Mouse (Mus musculus) Patski (cell line): ENCODE measurements around the gene Sys1. TPM values are rescaled to one million over a fixed set of nuclear protein-coding genes. Genes with fewer than 3 reads are reported as not detected.

Experiments used
- ATAC-seq: fragments of 100-300 bp; one replicate; pipeline ENCODE4 v1.8.0; 2021
- CTCF ChIA-PET: fragments of 350-600 bp; sonication (Branson Sonifier 250); formaldehyde crosslinking; loops from one replicate; lab custom pipeline; 2022; ENCODE audit warnings: inconsistent platforms; lab: Charles Lee
- POLR2A ChIA-PET: fragments of 350-600 bp; sonication (Branson Sonifier 250); formaldehyde crosslinking; loops from one replicate; lab custom pipeline; 2022; ENCODE audit warnings: antibody characterized with exemption, inconsistent platforms; lab: Charles Lee
- DNase-seq: peaks from one replicate; pipeline ENCODE4 v3.0.0-alpha.2; 2011; ENCODE audit warnings: low read depth, low spot score
- H3K27me3 ChIP-seq: fragments of 371-371 bp; one replicate; pipeline ENCODE4 v1.5.1; 2021
- CTCF ChIP-seq: fragments of 100-300 bp; IDR thresholded peaks from one replicate; pipeline ENCODE4 v1.5.1; 2021
- in situ Hi-C: fragments of 300-500 bp; cut with MboI; formaldehyde crosslinking; loops from 3 replicates; pipeline ENCODE4 v1.11.1; 2018; ENCODE audit warnings: low pct_unique_long_range_greater_than_20kb, mixed read lengths
- polyA plus RNA-seq: library from polyadenylated mRNA; unstranded; gene quantifications from one replicate; pipeline ENCODE4 v1.2.3, GENCODE M21; 2021

Sys1 gene
- polyA plus RNA-seq, 1 experiment from 2014 or later, result 55.1 TPM

DNA sequence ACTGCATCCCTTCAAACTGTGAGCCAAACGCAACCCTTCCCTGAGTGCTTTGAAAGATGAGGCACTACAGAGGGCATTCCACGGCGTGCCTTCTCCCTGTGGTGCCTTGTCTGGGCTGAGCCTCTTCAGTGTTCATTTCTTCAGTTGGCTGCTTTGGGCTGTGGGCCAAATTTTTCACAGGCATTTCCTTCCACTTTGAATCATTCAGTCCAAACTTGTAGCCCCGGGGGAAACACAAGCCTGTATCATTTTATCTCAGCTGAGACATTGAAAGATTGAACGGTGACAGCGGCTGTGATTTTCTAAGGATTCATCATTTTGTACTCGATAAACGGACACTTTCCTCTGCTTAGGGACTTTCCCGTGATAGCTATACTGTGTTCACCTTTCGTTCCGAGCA, 59.8 kb downstream of the Sys1 start:
- CTCF ChIA-PET, result interaction anchor here (1.4 kb wide), 1 partner anchor 60 kb away, joined by 3 read pairs; no protein-coding TSS in a partner anchor
- TF ChIP-seq CTCF, result no peak
- ATAC-seq, result no peak
- no peak for DNase-seq
- in situ Hi-C loops, result loop anchor here (5.0 kb wide), 2 partner anchors 54 to 99 kb away; partner anchors contain the start of gene Gm20458
- no peaks in the 10 kb centered on the region for H3K27me3 ChIP-seq
- POLR2A ChIA-PET, result no interaction called here

DNA sequence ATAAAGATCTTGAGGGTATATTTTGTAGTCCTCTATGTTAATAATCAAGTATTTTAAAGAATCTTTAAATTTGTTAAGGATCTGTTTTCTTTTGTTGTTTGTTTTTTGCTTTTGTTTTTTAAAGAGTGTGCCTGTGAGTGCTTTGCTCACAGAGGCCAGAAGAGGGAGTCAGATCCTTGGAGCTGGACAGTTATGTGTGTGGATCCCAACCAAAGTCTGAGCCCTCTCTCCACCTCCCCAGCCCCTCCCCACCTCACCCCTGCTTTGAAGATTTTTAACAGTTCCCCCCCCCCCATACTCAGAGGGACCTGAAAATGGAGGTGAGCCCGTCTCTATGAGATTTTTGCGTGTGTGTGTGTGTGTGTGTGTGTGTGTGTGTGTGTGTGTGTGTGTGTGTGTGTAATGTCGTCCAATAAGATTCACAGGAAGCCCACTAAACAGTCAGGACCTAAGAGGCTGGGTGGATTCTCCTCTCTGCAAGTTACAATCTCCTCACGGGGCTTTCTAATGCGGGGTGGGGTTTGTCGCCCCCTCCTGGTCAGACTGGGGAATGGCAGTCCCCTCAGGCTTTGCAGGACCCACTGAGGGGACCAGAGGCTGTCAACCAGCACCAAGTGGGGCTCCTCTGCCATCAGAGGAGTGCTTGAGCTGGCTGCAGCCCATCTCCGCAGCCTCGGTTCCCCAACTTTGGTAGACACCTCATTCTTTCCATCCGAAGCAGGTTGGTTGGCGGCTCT, 60.9 kb downstream of the Sys1 start:
- no peak for TF ChIP-seq CTCF
- CTCF ChIA-PET, result interaction anchor here (0.7 to 2.6 kb wide), 22 partner anchors 11 to 428 kb away, joined by 3 to 19 read pairs (median 4); partner anchors contain the start of genes Dbndd2, Gm20458 and Sys1
- ATAC-seq, result no peak

DNA sequence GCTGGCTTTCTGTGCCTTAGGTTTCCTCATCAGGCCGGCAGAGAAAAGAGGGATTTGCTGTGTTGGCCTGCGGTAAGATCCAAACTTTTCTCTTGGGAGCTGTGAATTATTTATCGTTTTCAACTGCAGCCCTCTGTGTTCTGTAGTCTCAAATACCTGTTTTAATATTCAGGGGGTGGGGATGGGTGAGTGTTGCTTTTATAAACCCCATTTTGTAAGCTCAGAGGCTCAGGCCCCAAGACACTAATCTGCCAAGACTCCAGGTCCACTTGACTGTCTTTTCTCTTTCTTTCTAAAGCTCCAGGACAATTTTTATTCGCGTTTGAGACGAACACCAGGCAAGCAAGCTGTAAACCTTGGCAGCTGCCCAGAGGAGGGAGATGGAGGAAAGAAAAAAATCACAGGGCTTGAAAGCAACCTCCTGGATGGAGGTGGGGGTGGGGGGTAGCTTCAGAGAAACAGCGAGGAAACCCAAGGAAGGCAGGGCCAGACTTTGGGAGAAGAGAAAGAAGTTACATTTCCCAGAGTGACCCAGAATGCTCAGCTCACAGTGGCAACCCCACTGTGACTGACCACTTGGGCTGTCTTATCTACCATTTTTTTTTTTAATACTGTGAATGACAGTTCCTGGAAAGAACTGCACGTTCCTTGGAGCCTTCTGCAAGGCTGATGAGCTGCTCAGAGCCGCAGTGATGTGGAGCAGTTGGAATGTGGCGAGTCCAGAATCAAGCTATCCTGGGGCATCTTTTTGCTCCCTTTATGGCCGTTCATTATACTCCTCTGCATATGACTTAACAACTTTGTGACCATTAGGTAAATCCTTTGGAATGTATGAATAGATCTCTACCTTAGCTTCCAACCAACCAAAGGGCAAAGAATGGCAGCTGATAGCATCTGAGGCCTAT, 61.8 kb downstream of the Sys1 start:
- no peaks in the 10 kb centered on the region for H3K27me3 ChIP-seq
- CTCF ChIA-PET, result interaction anchor here (0.7 to 2.6 kb wide), 23 partner anchors 12 to 429 kb away, joined by 3 to 19 read pairs (median 4); partner anchors contain the start of genes Dbndd2, Gm20458 and Sys1
- ATAC-seq (peak; percentile 77), DNase-seq (no peak)
- no peak for TF ChIP-seq CTCF
- POLR2A ChIA-PET, result interaction anchor here (0.6 to 2.4 kb wide), 7 partner anchors 18 to 99 kb away, joined by 3 to 7 read pairs (median 4); partner anchors contain the start of genes Gm20458 and Pigt
- in situ Hi-C loops, result loop anchor here (5.0 kb wide), 2 partner anchors 56 to 101 kb away; partner anchors contain the start of gene Gm20458

More for the DNA sequence above, 60.9 kb downstream of the Sys1 start:
- in situ Hi-C loops, result loop anchor here (5.0 kb wide), 2 partner anchors 55 to 100 kb away; partner anchors contain the start of gene Gm20458
- POLR2A ChIA-PET, result interaction anchor here (1.0 to 2.4 kb wide), 5 partner anchors 18 to 98 kb away, joined by 3 to 7 read pairs (median 4); partner anchors contain the start of gene Pigt
- H3K27me3 ChIP-seq, result no peaks in the 10 kb centered on the region
- no peak for DNase-seq

DNA sequence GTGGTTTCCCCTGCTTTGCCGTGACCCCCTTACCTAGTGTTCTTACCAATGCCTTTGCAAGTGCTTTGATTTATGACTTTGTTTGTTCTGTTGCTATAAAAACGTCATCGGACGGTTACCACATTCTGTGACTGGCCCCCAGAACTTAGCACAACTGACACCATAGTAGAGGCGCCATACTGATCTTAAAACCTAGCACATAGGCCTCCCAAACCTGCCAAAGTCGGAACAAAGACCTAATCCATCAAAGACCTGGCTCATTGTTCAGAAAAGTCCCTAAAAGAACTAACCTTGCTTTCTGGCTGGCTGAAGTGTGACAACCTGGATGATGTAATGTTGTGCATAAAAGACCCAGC, 62.4 kb downstream of the Sys1 start:
- no peak for ATAC-seq
- ChIA-PET POLR2A (interaction anchor here (0.6 to 2.4 kb wide), 3 partner anchors 59 to 100 kb away, joined by 3 to 7 read pairs (median 4); partner anchors contain the start of gene Gm20458), CTCF (interaction anchor here (1.2 to 2.6 kb wide), 14 partner anchors 12 to 80 kb away, joined by 4 to 19 read pairs (median 6); partner anchors contain the start of genes Dbndd2, Gm20458 and Sys1)
- TF ChIP-seq CTCF, result no peak
- in situ Hi-C loops, result loop anchor here (5.0 kb wide), 2 partner anchors 57 to 102 kb away; partner anchors contain the start of gene Gm20458
- no peak for DNase-seq
- no peaks in the 10 kb centered on the region for H3K27me3 ChIP-seq

DNA sequence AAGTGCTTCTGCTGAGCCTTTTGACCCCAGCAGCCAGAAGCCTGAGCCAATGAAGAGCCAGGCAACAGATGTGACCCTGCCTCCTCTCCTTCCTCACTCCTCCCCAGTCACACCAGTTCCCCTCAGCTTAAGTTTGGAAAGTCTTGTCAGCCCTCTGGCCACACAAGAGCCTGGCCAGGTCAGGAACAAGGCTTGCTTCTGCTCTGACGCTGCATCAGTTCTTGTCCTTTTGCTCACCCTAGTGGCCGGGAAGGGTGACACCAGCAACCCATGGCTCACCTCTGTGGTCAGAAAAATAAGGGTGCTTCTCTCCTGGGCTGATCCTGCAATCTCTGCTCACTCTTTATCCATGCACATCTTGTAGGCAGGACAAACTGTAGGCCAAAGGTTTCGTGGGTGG, 64.0 kb downstream of the Sys1 start:
- TF ChIP-seq CTCF, result peak; percentile 77
- in situ Hi-C loops, result no loop called here
- H3K27me3 ChIP-seq, result no peaks in the 10 kb centered on the region
- ATAC-seq, result no peak
- ChIA-PET POLR2A (no interaction called here), CTCF (interaction anchor here (0.8 to 2.7 kb wide), 12 partner anchors 10 to 104 kb away, joined by 3 to 19 read pairs (median 5); partner anchors contain the start of gene Gm20458)
- DNase-seq, result no peak

DNA sequence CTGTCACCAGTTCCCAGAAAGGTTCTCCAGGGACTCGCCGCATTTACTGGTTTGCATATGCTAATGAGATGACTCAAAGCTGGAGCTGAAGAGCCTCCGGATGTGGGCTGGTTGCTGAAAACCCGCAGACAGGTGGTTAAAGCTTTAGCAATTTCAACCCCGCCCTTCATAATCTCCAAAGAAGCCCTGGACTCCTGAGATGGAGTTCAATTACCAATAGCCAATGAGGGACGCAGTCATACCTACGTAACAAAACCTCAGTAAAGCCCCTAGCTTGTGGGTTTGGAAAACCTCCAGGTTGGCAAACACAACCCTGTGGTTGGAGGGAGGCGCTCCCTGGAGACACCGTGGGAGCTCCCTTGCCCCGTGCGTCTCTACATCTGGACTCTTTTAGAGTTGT, 65.1 kb downstream of the Sys1 start:
- ATAC-seq (peak; percentile 61), DNase-seq (peak; percentile 89)
- POLR2A ChIA-PET, result interaction anchor here (0.9 to 1.5 kb wide), 4 partner anchors 9 to 99 kb away, joined by 3 read pairs; no protein-coding TSS in a partner anchor
- TF ChIP-seq CTCF, result no peak
- H3K27me3 ChIP-seq, result no peaks in the 10 kb centered on the region
- CTCF ChIA-PET, result interaction anchor here (0.7 to 2.7 kb wide), 15 partner anchors 9 to 105 kb away, joined by 3 to 19 read pairs (median 5); partner anchors contain the start of genes Gm20458 and Trp53tg5
- in situ Hi-C loops, result no loop called here

DNA sequence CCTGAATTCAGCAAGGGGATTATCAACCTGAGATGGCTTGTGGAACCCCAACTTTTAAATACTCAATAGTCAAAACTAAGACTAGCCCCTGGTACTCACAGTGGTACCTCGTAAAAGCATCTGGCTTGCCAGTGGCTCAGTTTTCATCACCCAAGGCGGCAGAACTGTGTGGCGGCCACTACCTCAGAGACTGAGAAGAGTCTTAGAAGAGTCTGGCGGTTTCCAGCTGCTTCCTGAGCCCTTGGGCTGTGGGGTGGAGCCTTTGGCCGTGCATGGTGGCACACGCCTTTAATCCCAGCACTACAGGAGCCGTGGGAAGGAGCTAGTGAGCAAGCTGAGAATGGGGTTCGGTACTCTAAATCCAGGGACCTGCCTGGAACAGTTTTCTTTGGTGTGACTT, 65.5 kb downstream of the Sys1 start:
- ATAC-seq, result no peak
- in situ Hi-C loops, result no loop called here
- POLR2A ChIA-PET, result interaction anchor here (0.9 to 1.5 kb wide), 4 partner anchors 8 to 99 kb away, joined by 3 read pairs; no protein-coding TSS in a partner anchor
- DNase-seq, result no peak
- H3K27me3 ChIP-seq, result no peaks in the 10 kb centered on the region
- CTCF ChIA-PET, result interaction anchor here (0.7 to 2.7 kb wide), 12 partner anchors 9 to 104 kb away, joined by 3 to 19 read pairs (median 5); partner anchors contain the start of genes Gm20458 and Trp53tg5
- no peak for TF ChIP-seq CTCF

DNA sequence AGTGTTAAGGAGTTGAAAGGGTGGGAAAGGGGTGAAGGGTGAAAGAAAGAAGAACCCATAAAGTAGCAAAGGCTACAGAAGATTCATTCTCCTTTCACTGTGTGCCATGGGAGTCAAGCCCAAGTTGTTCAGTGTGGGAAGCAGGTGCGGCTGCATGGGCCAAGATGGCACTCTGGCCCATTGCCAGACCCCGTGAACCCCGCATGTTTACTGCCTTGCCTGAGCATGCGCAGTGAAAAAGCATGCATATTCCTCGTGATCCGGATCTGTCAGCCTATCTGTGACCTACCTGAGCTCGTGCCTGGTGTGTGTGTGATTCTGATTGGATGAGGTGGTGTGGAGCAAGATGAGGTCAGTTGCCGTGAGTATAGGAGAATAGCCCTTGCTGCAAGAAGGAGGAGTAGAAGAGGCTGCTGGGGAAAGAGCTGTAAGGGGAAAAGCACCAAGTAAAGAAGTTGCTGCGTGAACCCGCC, 66.6 kb downstream of the Sys1 start:
- no peak for ATAC-seq
- no peak for DNase-seq
- no peaks in the 10 kb centered on the region for H3K27me3 ChIP-seq
- POLR2A ChIA-PET, result no interaction called here
- in situ Hi-C loops, result no loop called here
- CTCF ChIA-PET, result no interaction called here
- no peak for TF ChIP-seq CTCF

DNA sequence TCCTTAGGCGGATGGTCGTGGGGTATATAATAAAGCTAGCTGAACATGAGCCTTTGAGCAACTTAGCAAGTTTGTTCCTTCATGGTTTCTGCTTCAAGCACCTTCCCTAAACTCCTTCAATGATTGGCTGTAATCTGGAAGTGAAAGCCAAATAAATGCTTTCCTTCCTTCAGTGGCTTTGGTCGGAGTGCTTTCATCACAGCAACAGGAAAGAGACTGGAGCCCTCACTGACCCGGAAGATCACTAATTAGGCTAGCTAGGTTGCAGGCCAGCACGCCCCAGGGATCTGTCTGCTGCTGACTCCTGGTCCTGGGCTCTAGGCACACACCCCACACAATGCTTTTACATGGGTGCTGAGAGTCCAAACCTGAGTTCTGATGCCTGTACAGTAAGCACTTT, 71.8 kb downstream of the Sys1 start:
- ChIA-PET CTCF (interaction anchor here (4.5 kb wide), 1 partner anchor 14 kb away, joined by 31 read pairs; no protein-coding TSS in a partner anchor), POLR2A (no interaction called here)
- H3K27me3 ChIP-seq, result no peaks in the 10 kb centered on the region
- TF ChIP-seq CTCF, result no peak
- ATAC-seq (no peak), DNase-seq (no peak)
- in situ Hi-C loops, result loop anchor here (25.0 kb wide), 1 partner anchor 416 kb away; no protein-coding TSS in a partner anchor

Other genes with a start within 250 kb of the Sys1 start
- not detected for gene Wfdc15b, start 235.3 kb upstream of the Sys1 start, polyA plus RNA-seq
- not detected for gene Svs2, start 218.5 kb upstream of the Sys1 start, polyA plus RNA-seq
- not detected for gene Svs3b, start 200.3 kb upstream of the Sys1 start, polyA plus RNA-seq
- gene Svs4, start 178.5 kb upstream of the Sys1 start, polyA plus RNA-seq, result not detected
- gene Svs3a, start 167.7 kb upstream of the Sys1 start, polyA plus RNA-seq, result not detected
- not detected for gene Svs6, start 140.2 kb upstream of the Sys1 start, polyA plus RNA-seq
- gene Svs5, start 124.2 kb upstream of the Sys1 start, polyA plus RNA-seq, result not detected
- 149 TPM for gene Slpi, start 67.9 kb upstream of the Sys1 start, polyA plus RNA-seq
- 0.06 TPM for gene Rbpjl, start 53.8 kb upstream of the Sys1 start, polyA plus RNA-seq
- gene Matn4, start 51.8 kb upstream of the Sys1 start, polyA plus RNA-seq, result 0.10 TPM
- gene Sdc4, start 13.1 kb upstream of the Sys1 start, polyA plus RNA-seq, result 672 TPM
- gene Gm20458, start 4.0 kb downstream of the Sys1 start, polyA plus RNA-seq, result 18.5 TPM
- gene Trp53tg5, start 16.8 kb downstream of the Sys1 start, polyA plus RNA-seq, result 0.39 TPM
- 48.8 TPM for gene Dbndd2, start 29.1 kb downstream of the Sys1 start, polyA plus RNA-seq
- gene Pigt, start 40.6 kb downstream of the Sys1 start, polyA plus RNA-seq, result 136 TPM
- gene Wfdc2, start 105.4 kb downstream of the Sys1 start, polyA plus RNA-seq, result 0.15 TPM
- not detected for gene Spint3, start 116.5 kb downstream of the Sys1 start, polyA plus RNA-seq
- gene Wfdc6a, start 128.5 kb downstream of the Sys1 start, polyA plus RNA-seq, result not detected
- gene Eppin, start 136.6 kb downstream of the Sys1 start, polyA plus RNA-seq, result not detected
- not detected for gene Wfdc6b, start 156.6 kb downstream of the Sys1 start, polyA plus RNA-seq
- not detected for gene Wfdc8, start 156.7 kb downstream of the Sys1 start, polyA plus RNA-seq
- gene Wfdc16, start 181.8 kb downstream of the Sys1 start, polyA plus RNA-seq, result not detected
- gene Wfdc10, start 199.1 kb downstream of the Sys1 start, polyA plus RNA-seq, result not detected
- gene Wfdc9, start 199.6 kb downstream of the Sys1 start, polyA plus RNA-seq, result not detected
- gene Wfdc11, start 217.1 kb downstream of the Sys1 start, polyA plus RNA-seq, result not detected
- not detected for gene Wfdc13, start 228.1 kb downstream of the Sys1 start, polyA plus RNA-seq
- gene Spint4, start 241.5 kb downstream of the Sys1 start, polyA plus RNA-seq, result not detected